Mouse (Mus musculus): ENCODE results near the gene Ccdc30.

The Ccdc30 gene

DNA sequence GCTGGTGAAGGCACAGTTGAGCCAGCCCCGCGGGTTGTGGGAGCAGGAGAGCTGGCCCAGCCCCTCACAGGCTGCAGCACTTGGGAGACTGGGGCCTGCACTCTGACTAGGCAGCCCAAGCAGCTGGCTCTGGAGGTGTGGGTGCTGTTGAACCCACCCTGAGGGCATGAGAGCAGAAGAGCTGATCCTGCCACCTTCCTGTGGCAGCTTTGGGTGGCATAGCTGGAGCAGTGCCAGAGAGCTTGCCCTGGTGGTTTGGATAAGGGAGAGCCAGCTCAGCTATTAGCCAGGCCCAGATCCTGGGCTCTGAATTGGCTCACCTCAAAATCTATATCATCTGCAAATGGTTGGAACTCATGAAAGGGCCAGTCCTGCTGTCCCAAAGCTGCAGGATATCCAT is 12.4 kb upstream of the Ccdc30 start:
- DNase-seq (ENCODE audit: low read depth, low spot score), result no peak
- no peaks in the 10 kb centered on the region for H3K27me3 ChIP-seq (ENCODE audit: control insufficient read depth, insufficient read depth, low read length, poor library complexity, severe bottlenecking)
- H3K36me3 ChIP-seq (ENCODE audit: control insufficient read depth, insufficient read depth, low read length, poor library complexity, severe bottlenecking), result no peaks in the 10 kb centered on the region

DNA sequence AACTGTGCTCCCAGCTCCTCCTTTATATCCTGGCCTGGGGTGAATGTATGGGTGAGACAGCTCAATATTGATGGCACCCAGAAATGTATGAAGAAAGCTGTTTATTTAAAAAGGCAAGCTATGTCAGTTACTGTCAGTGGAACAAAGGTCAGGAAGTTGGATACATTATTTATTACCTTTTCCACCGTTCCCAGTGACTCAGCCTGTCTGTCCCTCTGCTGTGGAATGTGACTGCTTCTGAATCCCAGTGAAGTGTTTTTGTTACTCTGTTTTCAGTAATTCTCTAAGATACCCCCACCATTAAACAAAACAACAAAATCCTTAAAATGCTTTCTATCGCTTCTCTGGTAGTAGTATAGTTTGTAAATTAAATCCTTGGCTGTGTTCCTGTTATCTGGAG is 10.3 kb upstream of the Ccdc30 start:
- H3K27me3 ChIP-seq (ENCODE audit: control insufficient read depth, insufficient read depth, low read length, poor library complexity, severe bottlenecking), result no peaks in the 10 kb centered on the region
- no peak for DNase-seq (ENCODE audit: low read depth, low spot score)

DNA sequence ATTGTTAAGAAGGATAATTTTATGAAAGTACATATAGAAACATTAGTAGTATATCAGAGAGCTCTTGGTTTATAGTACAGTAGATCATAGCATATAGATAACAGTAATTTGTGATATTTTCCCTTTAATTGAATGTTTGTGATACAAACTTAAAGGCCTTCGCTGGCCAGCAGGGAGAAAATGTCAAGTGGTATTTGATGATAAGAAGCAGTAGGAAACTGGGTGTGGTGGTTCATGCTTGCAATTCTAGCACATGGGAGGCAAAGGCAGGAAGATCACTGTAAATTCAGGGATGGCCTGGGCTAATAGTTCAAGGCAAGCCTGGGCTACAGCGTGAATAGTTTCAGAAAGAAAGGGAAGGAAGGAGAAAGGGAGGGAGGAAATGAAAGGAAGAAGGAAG is 9.8 kb upstream of the Ccdc30 start:
- no peaks in the 10 kb centered on the region for H3K27me3 ChIP-seq (ENCODE audit: control insufficient read depth, insufficient read depth, low read length, poor library complexity, severe bottlenecking)
- DNase-seq (ENCODE audit: low read depth, low spot score), result no peak
- H3K36me3 ChIP-seq (ENCODE audit: control insufficient read depth, insufficient read depth, low read length, poor library complexity, severe bottlenecking), result no peaks in the 10 kb centered on the region

More for the DNA sequence above, 10.3 kb upstream of the Ccdc30 start:
- no peaks in the 10 kb centered on the region for H3K36me3 ChIP-seq (ENCODE audit: control insufficient read depth, insufficient read depth, low read length, poor library complexity, severe bottlenecking)

DNA sequence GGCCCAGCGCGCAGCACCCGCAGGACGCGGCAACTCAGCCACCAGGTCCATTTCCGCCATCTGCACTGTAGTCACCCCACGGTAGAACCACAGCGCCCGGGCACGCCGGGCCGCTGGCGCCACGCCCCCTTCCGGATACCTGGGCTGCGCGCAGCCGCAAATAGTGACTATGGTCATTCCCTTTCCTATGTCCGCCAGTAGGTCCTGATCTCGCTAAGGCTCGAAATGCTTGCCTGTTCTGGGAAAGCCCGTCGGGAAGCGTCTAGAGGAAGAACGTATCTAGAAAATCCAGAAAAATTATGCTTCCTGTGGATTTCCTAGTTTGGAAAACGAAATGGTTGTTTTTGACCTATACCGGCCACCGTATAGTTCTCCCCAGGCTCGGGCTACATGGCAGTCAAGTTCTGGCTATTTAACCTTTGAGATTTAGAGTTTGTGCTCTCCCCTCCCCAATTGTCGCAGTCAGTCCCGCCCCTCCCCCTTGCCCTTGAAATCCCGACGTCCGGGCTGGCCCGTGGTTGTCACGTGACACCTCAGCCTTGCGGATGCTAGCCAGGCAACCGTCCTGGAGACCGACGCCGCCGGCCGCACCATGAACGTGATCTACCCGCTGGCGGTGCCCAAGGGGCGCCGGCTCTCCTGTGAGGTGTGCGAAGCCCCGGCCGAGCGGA is 7.1 kb upstream of the Ccdc30 start, which contains the start of the genes Ppcs and Zmynd12:
Ppcs (minus strand) TSS at position 127 of the 671 bp plus-strand sequence.
Zmynd12 (plus strand) TSS at position 521 of the 671 bp plus-strand sequence.
- Histone ChIP-seq H3K36me3 (ENCODE audit: control insufficient read depth, insufficient read depth, low read length, poor library complexity, severe bottlenecking) (peaks cover 1% of the 10 kb centered on the region; the same call in 1 of the 2 replicates), H3K27me3 (ENCODE audit: control insufficient read depth, insufficient read depth, low read length, poor library complexity, severe bottlenecking) (no peaks in the 10 kb centered on the region)
- DNase-seq (ENCODE audit: low read depth, low spot score), result peak; percentile 92

DNA sequence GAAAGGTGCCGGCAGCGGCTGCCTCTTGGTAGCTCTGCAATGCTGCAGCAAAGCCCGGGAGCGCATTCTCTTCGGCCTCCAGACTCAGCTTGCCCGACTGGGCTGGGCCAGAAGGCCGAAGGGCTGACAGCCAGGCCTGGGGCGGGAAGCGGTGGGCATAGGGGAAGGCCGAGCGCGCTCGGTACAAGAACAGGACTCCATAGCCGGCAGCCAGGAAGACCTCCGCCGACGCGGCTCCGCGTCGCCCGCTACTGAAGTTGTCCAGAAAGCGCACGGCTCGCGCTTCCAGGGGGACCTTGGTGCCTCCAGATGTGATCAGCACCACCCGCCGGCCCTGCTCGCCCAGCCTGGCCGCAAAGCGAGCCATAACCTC is 6.6 kb upstream of the Ccdc30 start:
- no peak for DNase-seq (ENCODE audit: low read depth, low spot score)
- Histone ChIP-seq H3K36me3 (ENCODE audit: control insufficient read depth, insufficient read depth, low read length, poor library complexity, severe bottlenecking) (peaks cover 1% of the 10 kb centered on the region; the same call in 1 of the 2 replicates), H3K27me3 (ENCODE audit: control insufficient read depth, insufficient read depth, low read length, poor library complexity, severe bottlenecking) (no peaks in the 10 kb centered on the region)

DNA sequence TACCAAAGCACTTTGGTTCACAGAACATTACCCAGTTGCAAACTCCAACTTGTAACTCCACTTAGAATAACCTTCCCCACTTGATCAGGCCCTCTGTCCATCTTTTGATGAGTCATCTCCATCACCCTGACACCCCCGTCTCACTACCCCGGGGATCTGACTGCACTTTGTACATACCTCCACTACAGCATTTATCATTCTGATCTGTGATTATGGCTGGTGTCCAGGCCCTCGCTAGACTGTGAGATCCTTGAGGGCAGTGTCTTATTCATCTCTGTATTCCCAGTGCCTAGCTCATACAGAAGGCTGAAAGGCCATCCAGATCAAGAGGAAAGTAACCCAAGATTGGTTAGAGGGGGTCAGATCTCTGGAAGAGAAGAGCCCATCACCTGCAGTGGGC is 5.9 kb upstream of the Ccdc30 start:
- DNase-seq (ENCODE audit: low read depth, low spot score), result no peak
- Histone ChIP-seq H3K36me3 (ENCODE audit: control insufficient read depth, insufficient read depth, low read length, poor library complexity, severe bottlenecking) (peaks cover 1% of the 10 kb centered on the region; the same call in 1 of the 2 replicates), H3K27me3 (ENCODE audit: control insufficient read depth, insufficient read depth, low read length, poor library complexity, severe bottlenecking) (no peaks in the 10 kb centered on the region)

DNA sequence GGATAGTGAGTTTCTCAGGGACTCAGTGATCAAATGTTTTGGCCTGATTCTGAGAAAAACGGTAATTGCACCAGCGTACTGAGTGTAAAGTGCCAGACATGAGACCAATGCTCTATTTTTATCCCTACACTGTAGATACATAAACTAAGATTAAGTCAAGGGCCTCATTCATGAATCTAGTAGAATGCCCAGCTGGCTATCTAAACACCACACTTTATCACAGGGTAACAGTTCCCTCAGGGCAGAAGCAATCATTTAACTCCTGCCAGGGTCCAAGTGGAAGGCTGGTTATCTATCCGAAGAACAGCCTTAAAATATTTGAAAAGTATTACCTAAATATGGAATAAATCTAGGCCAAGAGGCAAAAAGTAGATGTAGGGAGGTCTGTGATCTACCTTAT is 2.6 kb upstream of the Ccdc30 start:
- DNase-seq (ENCODE audit: low read depth, low spot score), result no peak
- Histone ChIP-seq H3K27me3 (ENCODE audit: control insufficient read depth, insufficient read depth, low read length, poor library complexity, severe bottlenecking) (no peaks in the 10 kb centered on the region), H3K36me3 (ENCODE audit: control insufficient read depth, insufficient read depth, low read length, poor library complexity, severe bottlenecking) (peaks cover 1% of the 10 kb centered on the region; the same call in 1 of the 2 replicates)

DNA sequence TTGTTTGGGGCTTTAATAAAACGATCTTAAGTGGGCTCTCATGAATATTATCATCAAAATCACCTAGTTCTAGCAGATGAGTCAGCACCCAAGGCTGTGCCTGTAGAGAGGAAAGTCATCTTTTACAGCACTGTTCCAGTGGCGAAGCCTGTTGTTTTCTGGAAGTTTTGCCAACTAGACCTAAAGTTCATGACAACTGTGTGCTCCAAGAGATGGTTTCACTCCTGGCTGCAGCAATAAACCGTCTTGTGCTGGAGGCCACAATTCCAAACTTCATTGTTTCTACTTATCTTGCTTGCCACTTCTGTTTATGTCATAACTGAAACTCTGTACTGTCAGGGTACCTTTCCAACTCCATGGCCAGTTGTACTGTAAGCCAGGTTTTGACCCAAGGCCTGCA is 1.9 kb upstream of the Ccdc30 start:
- Histone ChIP-seq H3K27me3 (ENCODE audit: control insufficient read depth, insufficient read depth, low read length, poor library complexity, severe bottlenecking) (no peaks in the 10 kb centered on the region), H3K36me3 (ENCODE audit: control insufficient read depth, insufficient read depth, low read length, poor library complexity, severe bottlenecking) (peaks cover 1% of the 10 kb centered on the region; the same call in 1 of the 2 replicates)
- DNase-seq (ENCODE audit: low read depth, low spot score), result no peak

DNA sequence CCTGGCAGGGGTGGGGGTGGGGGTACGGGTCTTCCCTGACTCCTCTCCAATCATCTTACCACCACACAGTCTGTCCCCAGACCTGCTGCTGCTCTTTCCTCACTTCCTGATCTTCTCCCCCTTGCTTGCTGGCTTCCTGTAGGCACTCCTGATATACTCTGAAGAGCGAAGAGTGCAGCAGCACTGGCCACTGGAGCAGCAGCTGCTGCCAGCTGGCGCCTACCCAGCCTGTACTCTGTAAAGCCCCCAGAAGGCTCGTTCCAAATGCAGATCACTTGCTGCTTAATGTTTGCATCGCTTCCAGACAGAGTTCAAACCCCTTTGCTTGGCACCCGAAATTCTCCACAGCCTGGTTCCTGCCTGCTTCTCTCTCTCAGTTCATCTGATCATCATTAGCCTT is 2.5 kb downstream of the Ccdc30 start:
- Histone ChIP-seq H3K27me3 (ENCODE audit: control insufficient read depth, insufficient read depth, low read length, poor library complexity, severe bottlenecking) (no peaks in the 10 kb centered on the region), H3K36me3 (ENCODE audit: control insufficient read depth, insufficient read depth, low read length, poor library complexity, severe bottlenecking) (no peaks in the 10 kb centered on the region)
- no peak for DNase-seq (ENCODE audit: low read depth, low spot score)

DNA sequence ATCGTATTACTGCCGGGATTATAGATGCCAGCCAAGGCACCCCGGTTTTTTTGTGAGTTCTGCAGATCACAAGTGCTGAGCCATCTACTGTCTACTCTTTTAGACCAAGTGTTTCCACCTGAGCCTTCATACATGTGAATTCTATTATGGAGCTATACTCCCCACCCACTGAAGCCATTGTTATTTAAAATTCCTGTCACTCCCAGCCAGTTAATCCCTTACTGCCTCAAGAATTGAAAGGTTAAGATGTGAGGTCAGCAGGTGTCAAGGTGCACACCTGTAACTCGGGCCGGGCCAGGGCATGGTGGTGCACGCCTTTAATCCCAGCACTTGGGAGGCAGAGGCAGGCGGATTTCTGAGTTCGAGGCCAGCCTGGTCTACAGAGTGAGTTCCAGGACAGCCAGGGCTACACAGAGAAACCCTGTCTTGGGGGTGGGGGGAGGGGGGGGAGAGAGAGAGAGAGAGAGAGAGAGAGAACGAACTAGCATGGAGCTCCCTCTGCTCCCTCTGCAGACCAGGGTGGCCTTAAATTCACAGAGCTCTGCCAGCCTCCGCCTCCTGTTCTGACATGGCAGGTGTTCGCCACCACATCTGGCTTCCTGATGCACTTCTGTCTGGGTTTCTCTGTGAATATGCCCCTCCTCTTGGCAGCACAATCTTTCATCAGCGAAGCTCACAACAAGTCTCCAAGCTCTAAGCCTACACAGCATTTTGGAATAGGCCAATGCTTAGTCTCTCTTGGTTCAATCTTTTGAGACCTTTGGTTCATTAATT is 3.3 kb downstream of the Ccdc30 start:
- Histone ChIP-seq H3K27me3 (ENCODE audit: control insufficient read depth, insufficient read depth, low read length, poor library complexity, severe bottlenecking) (no peaks in the 10 kb centered on the region), H3K36me3 (ENCODE audit: control insufficient read depth, insufficient read depth, low read length, poor library complexity, severe bottlenecking) (no peaks in the 10 kb centered on the region)
- DNase-seq (ENCODE audit: low read depth, low spot score), result no peak

DNA sequence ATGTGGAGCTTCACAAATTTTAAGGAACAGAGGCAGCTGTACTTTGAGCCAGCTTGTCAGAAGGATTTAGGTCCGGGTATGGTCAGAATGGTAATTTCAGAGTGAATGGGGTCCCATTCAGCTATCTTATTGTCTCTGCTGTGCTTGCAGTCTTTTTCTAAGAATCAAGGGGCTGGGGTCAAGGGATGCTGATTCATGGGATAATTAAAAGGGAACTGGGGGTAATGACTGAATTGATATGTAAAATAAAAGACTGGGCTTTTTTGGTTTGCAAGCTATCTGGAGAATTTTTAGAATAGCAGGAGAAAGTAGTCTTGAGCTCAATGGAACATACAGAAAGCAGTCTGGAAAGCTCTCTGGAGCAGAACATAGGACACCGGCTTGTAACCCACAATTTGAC is 11.9 kb downstream of the Ccdc30 start:
- DNase-seq (ENCODE audit: low read depth, low spot score), result no peak
- H3K36me3 ChIP-seq (ENCODE audit: control insufficient read depth, insufficient read depth, low read length, poor library complexity, severe bottlenecking), result no peaks in the 10 kb centered on the region
- no peaks in the 10 kb centered on the region for H3K27me3 ChIP-seq (ENCODE audit: control insufficient read depth, insufficient read depth, low read length, poor library complexity, severe bottlenecking)

DNA sequence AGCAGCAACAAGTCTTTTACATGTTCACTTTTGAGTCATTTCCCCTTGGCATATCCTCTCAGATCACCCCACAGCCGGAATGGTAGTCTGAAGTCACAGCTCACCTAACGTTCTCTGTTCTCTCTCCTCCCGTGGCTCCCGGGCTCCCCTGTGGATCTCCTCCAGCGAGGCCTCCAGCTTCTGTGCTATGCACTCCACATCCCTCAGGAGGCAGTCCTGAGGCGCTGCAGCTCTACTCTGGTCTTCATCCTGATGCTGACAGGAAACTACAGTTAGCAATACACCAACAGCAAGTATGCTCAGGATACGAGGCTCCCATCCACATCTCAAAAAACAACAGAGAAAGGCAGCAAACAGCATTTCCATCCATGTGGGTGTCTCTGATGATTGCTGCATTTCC is 14.4 kb downstream of the Ccdc30 start:
- DNase-seq (ENCODE audit: low read depth, low spot score), result no peak
- Histone ChIP-seq H3K36me3 (ENCODE audit: control insufficient read depth, insufficient read depth, low read length, poor library complexity, severe bottlenecking) (no peaks in the 10 kb centered on the region), H3K27me3 (ENCODE audit: control insufficient read depth, insufficient read depth, low read length, poor library complexity, severe bottlenecking) (no peaks in the 10 kb centered on the region)

DNA sequence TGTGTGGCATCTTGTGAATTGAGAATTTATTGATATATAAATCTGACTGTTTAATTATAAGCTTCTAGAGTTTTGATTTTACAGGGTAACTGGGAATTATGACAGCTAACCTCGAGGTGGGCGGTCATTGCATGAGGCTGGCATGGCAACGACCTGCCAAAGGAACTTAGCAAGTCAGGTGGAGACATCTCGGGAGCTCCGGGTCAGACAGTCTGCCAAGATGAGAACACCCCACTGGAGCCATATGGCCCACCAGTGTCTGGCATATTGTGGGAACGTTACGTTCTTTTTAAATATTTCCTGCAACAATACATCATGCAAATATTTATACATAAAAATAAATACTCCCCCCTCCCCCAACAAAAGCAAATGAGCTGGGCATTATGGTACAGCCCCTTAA is 16.6 kb downstream of the Ccdc30 start:
- no peak for DNase-seq (ENCODE audit: low read depth, low spot score)

DNA sequence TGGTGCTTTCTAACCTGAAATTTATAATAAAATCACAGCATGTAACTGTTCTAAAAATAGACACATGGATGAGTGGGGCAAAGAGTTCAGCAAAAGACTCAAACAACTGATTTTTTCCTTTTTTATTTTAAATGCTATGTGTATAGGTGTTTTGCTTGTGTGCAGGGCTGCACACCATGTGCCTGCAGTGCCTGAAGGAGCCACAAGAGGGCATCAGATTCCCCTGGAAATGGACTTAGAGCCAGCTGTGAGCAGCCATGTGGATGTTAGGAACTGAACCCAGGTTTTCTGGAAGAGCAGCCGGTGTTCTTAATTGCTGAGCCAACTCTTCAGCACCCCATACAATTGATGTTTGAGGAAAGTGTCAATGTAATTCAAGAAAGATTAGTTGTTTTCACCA is 25.0 kb downstream of the Ccdc30 start:
- Histone ChIP-seq H3K27me3 (ENCODE audit: control insufficient read depth, insufficient read depth, low read length, poor library complexity, severe bottlenecking) (no peaks in the 10 kb centered on the region), H3K36me3 (ENCODE audit: control insufficient read depth, insufficient read depth, low read length, poor library complexity, severe bottlenecking) (no peaks in the 10 kb centered on the region)
- peak; percentile 33 for DNase-seq (ENCODE audit: low read depth, low spot score)

More for the DNA sequence above, 16.6 kb downstream of the Ccdc30 start:
- Histone ChIP-seq H3K36me3 (ENCODE audit: control insufficient read depth, insufficient read depth, low read length, poor library complexity, severe bottlenecking) (no peaks in the 10 kb centered on the region), H3K27me3 (ENCODE audit: control insufficient read depth, insufficient read depth, low read length, poor library complexity, severe bottlenecking) (no peaks in the 10 kb centered on the region)

DNA sequence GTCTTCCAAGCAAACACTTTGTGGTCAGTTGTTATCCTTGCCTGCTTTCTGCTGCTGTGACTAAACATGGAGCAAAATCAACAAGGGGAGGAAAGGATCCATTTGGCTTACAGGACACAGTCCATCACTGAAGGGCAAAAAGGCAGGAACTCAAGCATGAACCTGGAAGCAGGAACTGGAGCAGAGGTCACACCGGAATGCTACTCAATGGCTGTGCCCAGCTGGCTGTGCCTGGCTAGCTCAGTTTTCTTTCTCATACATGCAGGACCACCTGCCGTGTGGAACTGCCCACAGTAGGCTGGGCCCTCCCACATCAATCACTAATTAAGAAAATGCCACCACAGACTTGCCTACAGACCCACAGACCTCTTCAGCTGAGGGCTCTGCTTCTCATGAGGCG is 26.1 kb downstream of the Ccdc30 start:
- no peak for DNase-seq (ENCODE audit: low read depth, low spot score)
- H3K36me3 ChIP-seq (ENCODE audit: control insufficient read depth, insufficient read depth, low read length, poor library complexity, severe bottlenecking), result no peaks in the 10 kb centered on the region
- no peaks in the 10 kb centered on the region; the same call in 1 of the 2 replicates for H3K27me3 ChIP-seq (ENCODE audit: control insufficient read depth, insufficient read depth, low read length, poor library complexity, severe bottlenecking)
